Mouse (Mus musculus): ENCODE data around the gene Hpca. TPM values are rescaled to one million over a fixed set of nuclear protein-coding genes. Genes with fewer than 3 reads are reported as not detected.

Hpca gene
- polyA plus RNA-seq, 1 experiment: 2.8 TPM

DNA sequence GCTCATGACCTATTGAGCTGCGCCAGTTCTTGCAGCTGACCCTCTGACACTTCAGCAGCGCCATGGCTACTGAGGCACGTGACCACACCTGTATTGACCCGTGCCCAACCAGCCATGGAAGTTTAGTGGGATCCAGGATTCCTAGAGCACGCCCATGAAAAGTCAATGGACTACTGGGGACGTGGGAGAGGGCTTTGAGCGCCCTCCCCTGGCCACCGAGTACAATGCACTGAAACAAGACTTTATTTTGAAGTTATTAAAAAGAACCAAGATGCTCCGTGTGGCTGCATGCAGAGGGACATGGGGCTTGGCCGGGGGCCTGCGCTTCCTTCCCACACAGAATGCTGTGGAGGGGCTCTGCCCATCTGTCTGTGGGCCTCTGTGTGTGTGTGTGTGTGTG is 10.5 kb downstream of the Hpca start:
- no peak for DNase-seq (ENCODE audit: low read depth)

GRCm38 (mm10) chr4:129110804-129111203 is 11.0 kb downstream of the Hpca start:
- DNase-seq (ENCODE audit: low read depth): no peak

DNA sequence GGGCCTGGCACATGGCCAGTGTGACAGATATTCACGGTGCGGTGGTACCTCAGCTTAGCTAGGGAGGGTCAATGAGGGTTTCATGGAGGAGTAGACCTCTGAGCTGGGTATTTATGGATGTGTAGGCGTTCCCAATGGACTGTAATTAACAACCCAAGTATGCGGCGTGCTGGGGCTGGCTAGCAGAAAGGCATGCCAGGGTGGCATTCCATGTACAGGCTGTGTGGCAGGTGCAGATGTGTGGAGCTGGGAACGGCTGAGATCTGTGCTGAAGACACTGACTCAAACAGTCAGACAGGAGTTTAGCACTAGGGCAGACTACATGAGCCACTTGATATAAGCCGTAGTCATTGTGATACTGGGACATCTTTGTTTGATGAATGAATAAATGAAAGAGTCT is 13.2 kb downstream of the Hpca start:
- DNase-seq (ENCODE audit: low read depth): no peak

DNA sequence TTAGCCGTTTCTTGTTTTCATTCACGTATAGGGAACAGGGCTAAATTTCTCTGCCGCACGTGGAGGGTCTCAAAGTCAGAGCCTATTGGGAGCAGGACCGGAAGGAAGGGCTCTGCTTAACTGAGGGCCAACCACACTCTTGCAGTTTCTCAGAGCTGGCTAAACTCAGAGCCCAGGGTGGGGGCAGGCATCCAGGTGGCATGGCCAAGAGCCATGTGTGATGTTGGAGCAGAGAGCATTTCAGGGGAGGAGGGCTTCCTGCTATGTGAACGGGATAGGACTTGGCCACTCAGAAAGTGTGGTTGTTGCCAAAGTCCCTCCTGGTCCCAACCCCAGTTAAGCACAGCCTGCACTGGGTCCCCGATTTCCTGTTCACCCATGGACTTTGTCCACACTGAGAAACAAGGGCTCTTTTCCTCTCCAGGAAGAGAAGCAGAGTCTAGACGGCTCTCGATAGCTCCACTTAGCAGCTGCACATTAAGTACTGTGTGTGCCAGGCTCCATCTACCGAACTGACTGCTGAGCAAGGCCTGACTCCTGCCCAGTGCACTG is 14.4 kb downstream of the Hpca start:
- DNase-seq (ENCODE audit: low read depth): no peak

DNA sequence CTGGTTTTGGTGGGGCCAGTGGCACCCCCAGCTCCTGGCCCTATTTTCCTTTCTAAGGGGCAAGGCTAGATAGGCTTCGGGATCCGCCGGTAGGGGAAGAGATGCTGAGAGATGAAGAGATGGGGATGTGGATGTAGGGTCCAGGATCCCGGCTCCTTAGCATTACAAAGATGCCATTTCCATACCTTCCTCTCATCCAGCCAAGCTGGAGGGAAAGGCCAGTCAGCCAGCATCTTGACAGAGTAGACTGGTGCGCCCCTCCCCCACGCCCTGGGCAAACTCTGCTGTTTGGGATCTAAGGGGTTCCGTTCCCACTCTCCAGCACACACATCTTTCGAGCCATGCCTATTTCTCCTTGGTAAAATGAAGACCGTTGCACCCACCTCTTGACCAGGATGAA is 15.8 kb downstream of the Hpca start:
- DNase-seq (ENCODE audit: low read depth): no peak

GRCm38 (mm10) chr4:129105356-129105755 is 16.5 kb downstream of the Hpca start, which contains the start of gene Tmem54:
Tmem54 (plus strand) TSS chr4:129105548.
- DNase-seq (ENCODE audit: low read depth): no peak

DNA sequence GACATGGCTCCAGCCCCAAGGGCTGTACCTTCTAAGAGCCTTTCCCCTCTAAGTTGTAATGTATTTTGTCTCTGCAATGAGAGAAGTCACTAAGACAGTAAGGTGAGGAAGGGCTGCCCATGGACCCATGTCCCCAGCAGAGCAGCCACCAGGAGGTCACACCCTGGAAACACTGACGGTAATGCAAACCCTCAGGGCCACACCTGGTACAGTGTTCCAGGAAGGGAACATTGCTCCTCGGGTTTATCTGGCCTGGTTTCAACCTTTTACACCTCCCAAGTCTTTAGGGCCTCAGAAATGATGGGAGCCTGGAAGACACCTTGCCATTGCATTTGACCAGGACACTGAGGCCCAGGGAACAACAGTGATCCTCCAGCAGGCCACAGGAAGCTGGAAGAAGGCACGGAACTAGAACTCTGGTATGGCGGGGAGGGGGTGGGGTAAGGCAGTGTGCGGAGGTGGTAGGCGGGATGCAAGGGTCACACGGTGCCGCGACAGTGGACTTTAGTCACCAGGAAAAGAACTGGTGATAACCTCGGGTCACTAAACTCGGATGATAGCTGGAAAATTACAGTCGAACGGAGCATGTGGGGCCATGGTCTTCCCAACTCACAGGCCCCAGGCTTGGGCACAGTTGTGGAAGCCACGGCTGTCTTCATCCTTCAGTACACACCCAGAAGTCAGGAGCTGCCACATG is 19.6 kb downstream of the Hpca start:
- DNase-seq (ENCODE audit: low read depth): no peak

DNA sequence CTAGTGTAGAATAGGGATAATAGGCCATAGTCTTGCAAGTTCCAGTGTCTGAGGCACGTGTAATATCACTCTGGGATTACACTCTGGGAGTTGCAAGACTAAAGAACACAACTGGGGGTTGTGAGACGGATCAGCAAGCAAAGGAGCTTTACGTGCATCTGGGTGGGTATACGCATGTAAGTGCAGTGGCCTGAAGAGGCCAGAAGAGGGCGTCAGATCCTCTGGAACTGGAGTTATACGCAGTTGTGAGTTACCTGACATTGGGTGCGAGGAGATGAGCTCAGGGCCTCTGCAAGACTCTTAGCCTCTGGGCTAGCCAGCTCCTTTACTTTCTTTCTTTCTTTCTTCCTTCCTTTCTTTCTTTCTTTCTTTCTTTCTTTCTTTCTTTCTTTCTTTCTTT is 24.8 kb downstream of the Hpca start:
- DNase-seq (ENCODE audit: low read depth): no peak

DNA sequence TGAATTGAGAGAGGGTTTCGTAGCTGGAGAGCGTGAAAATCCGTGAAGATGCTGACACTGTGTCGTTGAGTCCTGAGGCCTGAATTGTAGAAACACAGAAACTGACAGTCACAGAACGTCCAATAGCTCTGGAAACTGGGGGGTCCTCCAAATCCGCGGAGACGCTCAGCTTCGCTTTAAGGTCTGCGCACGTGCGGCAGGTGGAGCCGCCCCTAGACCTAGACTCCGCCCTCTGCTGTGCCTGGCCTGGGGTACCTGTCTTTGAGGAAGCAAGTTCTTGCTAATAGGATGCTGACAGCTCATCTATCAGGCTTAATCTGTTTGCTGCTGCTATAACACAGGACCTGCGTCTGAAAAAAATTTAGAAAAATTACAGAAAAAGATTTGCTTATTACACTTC is 26.6 kb downstream of the Hpca start:
- no peak for DNase-seq (ENCODE audit: low read depth)

DNA sequence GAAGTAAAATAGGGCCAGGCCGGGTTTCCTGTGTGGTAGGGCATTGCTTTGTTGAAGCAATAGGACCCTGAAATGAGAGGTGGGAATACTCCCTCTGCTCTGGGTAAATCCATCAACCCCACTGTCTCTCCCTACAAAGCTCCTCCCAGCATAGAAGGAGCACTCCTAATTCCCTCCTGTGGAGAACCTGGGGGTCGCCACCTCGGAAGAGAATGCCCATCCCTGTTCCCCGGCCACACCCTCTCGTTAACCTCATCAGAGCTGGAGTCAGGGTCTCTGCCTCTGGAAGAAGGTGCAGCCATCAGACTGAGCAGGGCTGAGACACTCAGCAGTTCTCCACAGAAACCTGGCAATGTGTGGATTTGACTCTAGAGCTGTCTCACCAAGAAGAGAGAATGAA is 34.0 kb downstream of the Hpca start:
- no peak for DNase-seq (ENCODE audit: low read depth)

GRCm38 (mm10) chr4:129086078-129086477 is 35.8 kb downstream of the Hpca start:
- DNase-seq (ENCODE audit: low read depth): no peak

- no peak for DNase-seq (ENCODE audit: low read depth)
Measured at GRCm38 (mm10) chr4:129084896-129085295, 36.9 kb downstream of the Hpca start.

DNA sequence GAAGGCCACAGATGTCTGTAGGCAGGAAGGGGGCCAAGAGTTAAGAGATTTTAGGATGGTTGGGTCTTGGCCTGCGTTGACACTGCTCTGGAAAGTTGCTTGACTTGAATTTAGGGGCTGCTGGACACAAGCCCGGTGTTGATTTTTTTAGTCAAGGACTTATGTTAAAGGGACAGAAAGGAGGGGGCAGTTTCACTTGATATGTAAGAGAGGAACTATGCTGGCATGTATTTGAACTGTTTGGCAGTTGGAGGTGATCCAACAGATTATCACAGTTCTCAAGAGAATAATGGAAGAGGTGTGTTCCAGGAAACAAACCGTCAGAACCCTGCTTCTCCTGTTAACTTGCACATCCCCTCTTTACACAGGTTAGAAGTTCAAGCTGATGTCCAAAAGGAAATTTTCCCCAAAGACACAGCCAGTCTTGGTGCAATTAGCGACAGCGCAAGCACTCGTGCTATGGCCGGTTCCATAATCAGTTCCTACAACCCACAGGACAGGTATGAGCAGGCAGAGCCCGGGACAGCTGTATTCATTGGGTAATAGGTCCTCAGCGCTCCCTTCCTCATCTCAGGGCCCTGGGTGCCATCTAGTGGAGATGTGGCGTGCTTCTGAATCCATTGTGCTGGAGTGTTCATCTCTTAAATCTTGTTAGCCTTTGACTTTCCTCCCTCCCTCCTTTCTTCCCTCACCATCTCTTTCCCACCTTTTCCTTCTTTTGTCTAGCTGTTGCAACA is 39.3 kb downstream of the Hpca start:
- DNase-seq (ENCODE audit: low read depth): peak; percentile 55

DNA sequence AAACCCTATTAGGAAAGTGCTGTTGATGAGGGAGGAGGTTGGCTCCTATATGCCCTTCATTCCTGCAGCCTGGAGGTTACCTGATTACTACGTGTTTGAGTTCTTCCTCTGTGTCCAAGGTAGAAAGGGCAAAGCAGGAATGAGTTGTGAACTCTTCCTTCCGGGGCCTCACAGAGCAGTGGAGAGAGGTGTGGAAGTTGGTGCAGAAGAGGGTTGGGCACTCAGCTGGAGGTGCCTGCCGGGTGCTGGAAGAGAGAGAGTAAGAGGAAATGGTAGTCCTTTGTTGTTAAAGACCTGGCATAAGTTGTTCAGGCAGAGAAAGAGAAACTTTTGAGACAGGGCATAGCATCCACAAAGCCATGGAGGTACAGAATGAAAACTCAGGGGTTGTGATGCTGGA is 39.9 kb downstream of the Hpca start:
- DNase-seq (ENCODE audit: low read depth): no peak

- no peak for DNase-seq (ENCODE audit: low read depth)
Measured at GRCm38 (mm10) chr4:129081512-129081911, 40.3 kb downstream of the Hpca start.

DNA sequence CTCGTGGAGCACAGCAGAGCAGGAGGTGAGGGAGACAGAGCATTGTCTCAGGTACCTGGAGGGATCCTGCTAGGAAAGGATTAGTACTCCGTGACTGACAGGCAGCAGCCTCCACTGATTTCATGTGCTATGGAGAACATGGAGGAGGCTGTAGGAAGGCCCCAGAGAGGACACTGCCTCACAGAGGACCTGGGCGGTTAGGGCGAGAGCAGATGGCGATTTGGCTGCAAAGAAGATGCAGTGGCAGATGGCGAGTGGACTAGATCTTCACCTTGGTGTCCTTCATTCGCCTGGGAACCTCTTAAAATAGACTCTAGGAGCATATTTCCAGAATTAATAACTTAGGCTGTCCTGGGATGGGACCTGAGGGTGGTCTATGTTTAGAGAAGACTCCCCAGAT is 40.8 kb downstream of the Hpca start:
- DNase-seq (ENCODE audit: low read depth): no peak

- DNase-seq (ENCODE audit: low read depth): no peak
Measured at GRCm38 (mm10) chr4:129079126-129079525, 42.7 kb downstream of the Hpca start.

GRCm38 (mm10) chr4:129068848-129069247 is 53.0 kb downstream of the Hpca start:
- DNase-seq (ENCODE audit: low read depth): no peak

- no peak for DNase-seq (ENCODE audit: low read depth)
Measured at GRCm38 (mm10) chr4:129067638-129068415, 54.0 kb downstream of the Hpca start.

- no peak for DNase-seq (ENCODE audit: low read depth)
Measured at GRCm38 (mm10) chr4:129065688-129066236, 56.1 kb downstream of the Hpca start.

GRCm38 (mm10) chr4:129062281-129063075 is 59.4 kb downstream of the Hpca start:
- DNase-seq (ENCODE audit: low read depth): no peak
